Mouse (Mus musculus): ENCODE data around the gene Gm20388. TPM values are rescaled to one million over a fixed set of nuclear protein-coding genes. Genes with fewer than 3 reads are reported as not detected.

Gm20388 gene
- total RNA-seq, 2 experiments from 2014 or later: 4.4 to 7.8 TPM

GRCm38 (mm10) chr8:122760116-122760515 is 2849.5 kb downstream of the Gm20388 start:
- DNase-seq (ENCODE audit: low spot score in 2 of 2): no peak

GRCm38 (mm10) chr8:122761109-122761508 is 2850.5 kb downstream of the Gm20388 start:
- no peak for DNase-seq (ENCODE audit: low spot score in 2 of 2)

- DNase-seq (ENCODE audit: low spot score in 2 of 2): no peak
Observed at GRCm38 (mm10) chr8:122762731-122763266, 2852.2 kb downstream of the Gm20388 start.

- no peak for DNase-seq (ENCODE audit: low spot score in 2 of 2)
Observed at GRCm38 (mm10) chr8:122763267-122763738, 2852.7 kb downstream of the Gm20388 start.

GRCm38 (mm10) chr8:122764790-122765474 is 2854.3 kb downstream of the Gm20388 start:
- DNase-seq (ENCODE audit: low spot score in 2 of 2): no peak

- no peak for DNase-seq (ENCODE audit: low spot score in 2 of 2)
Observed at GRCm38 (mm10) chr8:122766189-122766588, 2855.5 kb downstream of the Gm20388 start.

GRCm38 (mm10) chr8:122766647-122767200 is 2856.1 kb downstream of the Gm20388 start:
- no peak for DNase-seq (ENCODE audit: low spot score in 2 of 2)

- DNase-seq (ENCODE audit: low spot score in 2 of 2): no peak
Observed at GRCm38 (mm10) chr8:122767229-122767628, 2856.6 kb downstream of the Gm20388 start.

- DNase-seq (ENCODE audit: low spot score in 2 of 2): peak; percentile 55 to 75
Observed at GRCm38 (mm10) chr8:122769251-122770058, 2858.8 kb downstream of the Gm20388 start.

- no peak for DNase-seq (ENCODE audit: low spot score in 2 of 2)
Observed at GRCm38 (mm10) chr8:122772431-122773060, 2861.9 kb downstream of the Gm20388 start.

GRCm38 (mm10) chr8:122775285-122776155 is 2864.9 kb downstream of the Gm20388 start, which contains the start of gene Acsf3:
Acsf3 (plus strand) TSS chr8:122775486.
- peak; percentile 56 to 58 for DNase-seq (ENCODE audit: low spot score in 2 of 2)

- DNase-seq (ENCODE audit: low spot score in 2 of 2): no peak
Observed at GRCm38 (mm10) chr8:122777701-122778100, 2867.1 kb downstream of the Gm20388 start.

GRCm38 (mm10) chr8:122778703-122779239 is 2868.1 kb downstream of the Gm20388 start:
- no peak for DNase-seq (ENCODE audit: low spot score in 2 of 2)

GRCm38 (mm10) chr8:122779255-122779654 is 2868.6 kb downstream of the Gm20388 start:
- DNase-seq (ENCODE audit: low spot score in 2 of 2): no peak

GRCm38 (mm10) chr8:122784756-122785155 is 2874.1 kb downstream of the Gm20388 start:
- DNase-seq (ENCODE audit: low spot score in 2 of 2): no peak

GRCm38 (mm10) chr8:122789796-122790195 is 2879.2 kb downstream of the Gm20388 start:
- no peak for DNase-seq (ENCODE audit: low spot score in 2 of 2)

GRCm38 (mm10) chr8:122793375-122794174 is 2882.9 kb downstream of the Gm20388 start:
- DNase-seq (ENCODE audit: low spot score in 2 of 2): no peak

- no peak for DNase-seq (ENCODE audit: low spot score in 2 of 2)
Observed at GRCm38 (mm10) chr8:122794175-122794454, 2883.5 kb downstream of the Gm20388 start.
